Mouse (Mus musculus) embryonic facial prominence, embryonic 13.5 days (tissue): ENCODE measurements around the gene Rad51b. TPM values are rescaled to one million over a fixed set of nuclear protein-coding genes. Genes with fewer than 3 reads are reported as not detected.

Experiments used
- ATAC-seq: fragments of 200-750 bp; cut with Nextera tagmentation; 2 replicates; pipeline ENCODE4 v1.8.0; 2017; ENCODE audit warnings: low read depth; ENCODE audit not compliant: insufficient number of reproducible peaks, insufficient read depth, low FRiP score, low TSS enrichment
- H3K27ac ChIP-seq: fragments of 300-500 bp; sonication (generic); 2 replicates; pipeline ENCODE4 v1.5.1; 2015; ENCODE audit warnings: moderate library complexity, mild to moderate bottlenecking, inconsistent platforms
- H3K27me3 ChIP-seq: fragments of 300-500 bp; sonication (generic); 2 replicates; pipeline ENCODE4 v1.6.1; 2015; ENCODE audit warnings: mild to moderate bottlenecking, inconsistent platforms
- H3K36me3 ChIP-seq: fragments of 300-500 bp; sonication (generic); 2 replicates; pipeline ENCODE4 v1.6.1; 2015; ENCODE audit warnings: mild to moderate bottlenecking, inconsistent platforms
- H3K4me1 ChIP-seq: fragments of 300-500 bp; sonication (generic); 2 replicates; pipeline ENCODE4 v1.6.1; 2015; ENCODE audit warnings: inconsistent platforms
- H3K4me2 ChIP-seq: fragments of 300-500 bp; sonication (generic); 2 replicates; pipeline ENCODE4 v1.6.1; 2015; ENCODE audit warnings: moderate library complexity, mild to moderate bottlenecking, inconsistent platforms
- H3K4me3 ChIP-seq: fragments of 300-500 bp; sonication (generic); 2 replicates; pipeline ENCODE4 v1.5.1; 2015; ENCODE audit warnings: mild to moderate bottlenecking, inconsistent platforms
- H3K9ac ChIP-seq: fragments of 300-500 bp; sonication (generic); 2 replicates; pipeline ENCODE4 v1.6.1; 2015; ENCODE audit warnings: mild to moderate bottlenecking, inconsistent platforms
- H3K9me3 ChIP-seq: fragments of 300-500 bp; sonication (generic); 2 replicates; pipeline ENCODE4 v1.6.1; 2016; ENCODE audit warnings: inconsistent platforms
- WGBS: fragments of 180-500 bp; shearing (Covaris S2); methylation state at CpG from one replicate; pipeline ENCODE4 v1.1.7; 2015; ENCODE audit warnings: mixed read lengths; 5-methylcytosine and 5-hydroxymethylcytosine counted together
- polyA plus RNA-seq: library from polyadenylated mRNA; unstranded; fragments of >200 nt; fragmentation: Nextera tagmentation; extraction: Ambion mirVana; gene quantifications from 2 replicates; pipeline ENCODE4 v1.2.1, GENCODE M21; 2015

Gene Rad51b
- polyA plus RNA-seq, 1 experiment from 2014 or later: 8.8 TPM

DNA sequence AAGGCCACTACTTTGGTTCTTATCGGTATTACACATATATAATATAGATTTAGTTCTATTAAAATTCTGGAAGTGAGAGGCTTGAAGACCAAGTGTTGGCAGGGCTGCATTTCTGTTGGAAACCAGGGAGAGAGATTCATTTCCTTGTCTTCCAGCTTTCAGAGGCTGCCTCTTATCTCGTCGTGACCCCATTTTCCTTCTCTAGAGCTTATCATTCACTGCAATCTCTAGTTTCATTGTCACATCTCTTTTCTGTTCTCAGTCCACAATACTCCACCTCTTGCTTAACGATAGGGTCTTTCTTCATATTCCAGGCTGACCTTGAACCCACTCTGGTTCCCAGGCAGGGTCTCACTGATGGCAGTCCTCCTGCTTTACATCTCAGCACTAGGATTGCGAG is 202.7 kb downstream of the Rad51b start:
- Histone ChIP-seq H3K4me1 (peaks cover 18% of the 10 kb centered on the region), H3K4me2 (no peak overlapping the region), H3K4me3 (no peak overlapping the region), H3K9ac (no peak overlapping the region), H3K36me3 (no peaks in the 10 kb centered on the region), H3K27me3 (no peaks in the 10 kb centered on the region), H3K9me3 (peaks cover 4% of the 10 kb centered on the region; the same call in 1 of the 2 replicates), H3K27ac (no peak overlapping the region)
- no peak for ATAC-seq
- 89% methylated on average over 5 of the region's 5 CpGs for whole genome bisulfite sequencing

- ATAC-seq: no peak
- H3K4me3 ChIP-seq: no peak overlapping the region
- WGBS: 74% methylated on average over 3 of the region's 3 CpGs
- H3K36me3 ChIP-seq: no peaks in the 10 kb centered on the region
- peaks cover 4% of the 10 kb centered on the region; the same call in 1 of the 2 replicates for H3K9me3 ChIP-seq
- no peaks in the 10 kb centered on the region for H3K27me3 ChIP-seq
- H3K4me2 ChIP-seq: no peak overlapping the region
- H3K9ac ChIP-seq: no peak overlapping the region
- peaks cover 26% of the 10 kb centered on the region for H3K4me1 ChIP-seq
- H3K27ac ChIP-seq: no peak overlapping the region
Observed at GRCm38 (mm10) chr12:79501877-79502276, 204.8 kb downstream of the Rad51b start.

- Histone ChIP-seq H3K9ac (no peak overlapping the region), H3K27ac (peak overlapping the region; percentile 70), H3K4me3 (no peak overlapping the region), H3K9me3 (peaks cover 4% of the 10 kb centered on the region; the same call in 1 of the 2 replicates), H3K4me1 (peaks cover 38% of the 10 kb centered on the region), H3K27me3 (no peaks in the 10 kb centered on the region), H3K4me2 (no peak overlapping the region), H3K36me3 (no peaks in the 10 kb centered on the region)
- ATAC-seq: no peak
- 83% methylated on average over 11 of the region's 11 CpGs for WGBS
Observed at GRCm38 (mm10) chr12:79502862-79503581, 205.9 kb downstream of the Rad51b start.

- ATAC-seq: peak; percentile 72
- H3K36me3 ChIP-seq: no peaks in the 10 kb centered on the region
- H3K9ac ChIP-seq: no peak overlapping the region
- no peak overlapping the region for H3K4me3 ChIP-seq
- H3K4me2 ChIP-seq: no peak overlapping the region
- WGBS: 62% methylated on average over 3 of the region's 3 CpGs
- no peaks in the 10 kb centered on the region for H3K27me3 ChIP-seq
- H3K9me3 ChIP-seq: peaks cover 4% of the 10 kb centered on the region; the same call in 1 of the 2 replicates
- peaks cover 37% of the 10 kb centered on the region for H3K4me1 ChIP-seq
- peak overlapping the region; percentile 70 for H3K27ac ChIP-seq
Observed at GRCm38 (mm10) chr12:79503582-79504515, 206.8 kb downstream of the Rad51b start.

DNA sequence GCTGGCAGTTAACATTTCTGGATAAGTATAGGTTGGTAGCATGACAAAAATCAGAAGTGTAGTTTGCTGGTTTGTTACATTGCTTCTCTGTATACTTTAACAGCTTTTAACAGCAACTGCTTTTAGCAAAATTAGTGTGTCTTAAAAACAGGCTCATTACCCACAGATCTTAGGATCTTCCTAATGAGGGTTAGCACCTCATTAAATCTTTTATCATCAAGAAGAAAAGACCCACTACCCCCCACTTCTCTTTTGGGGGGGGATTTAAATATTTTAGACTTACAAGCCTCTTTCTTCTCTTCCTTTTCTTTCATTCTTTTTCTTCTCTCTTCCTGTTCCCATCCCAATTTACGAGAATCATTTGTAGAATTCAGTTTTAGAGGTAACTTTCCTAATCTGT is 207.6 kb downstream of the Rad51b start:
- Histone ChIP-seq H3K4me1 (peaks cover 37% of the 10 kb centered on the region), H3K4me2 (no peak overlapping the region), H3K36me3 (no peaks in the 10 kb centered on the region), H3K4me3 (no peak overlapping the region), H3K27ac (peak overlapping the region; percentile 70; the same call in 1 of the 2 replicates), H3K9ac (no peak overlapping the region), H3K27me3 (no peaks in the 10 kb centered on the region), H3K9me3 (peaks cover 4% of the 10 kb centered on the region; the same call in 1 of the 2 replicates)
- no peak for ATAC-seq
- 79% methylated on average over 1 of the region's 1 CpGs for WGBS

DNA sequence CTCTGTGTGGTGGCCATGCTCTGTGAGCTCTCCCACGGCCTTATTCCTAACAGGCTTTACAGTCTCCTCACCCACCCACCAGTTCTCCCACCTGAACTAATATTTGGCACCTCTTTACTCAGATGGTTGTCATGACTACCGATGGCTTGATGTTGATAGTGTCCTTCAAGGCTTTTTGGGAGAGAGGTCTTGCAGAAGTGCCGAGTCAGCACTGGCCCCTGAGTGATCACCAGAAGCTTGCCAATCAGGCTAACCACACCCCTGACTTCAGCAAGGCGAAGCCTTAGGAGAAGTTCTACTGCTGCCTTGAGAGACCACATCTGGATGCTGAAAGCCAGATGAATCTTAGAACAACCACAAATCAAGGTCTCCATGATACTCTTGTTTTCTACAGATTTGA is 209.3 kb downstream of the Rad51b start:
- WGBS: 75% methylated on average over 4 of the region's 4 CpGs
- Histone ChIP-seq H3K27me3 (no peaks in the 10 kb centered on the region), H3K4me3 (no peak overlapping the region), H3K4me2 (no peak overlapping the region), H3K9ac (no peak overlapping the region), H3K9me3 (no peaks in the 10 kb centered on the region), H3K36me3 (no peaks in the 10 kb centered on the region), H3K27ac (peak overlapping the region; percentile 84), H3K4me1 (peaks cover 42% of the 10 kb centered on the region)
- ATAC-seq: no peak

DNA sequence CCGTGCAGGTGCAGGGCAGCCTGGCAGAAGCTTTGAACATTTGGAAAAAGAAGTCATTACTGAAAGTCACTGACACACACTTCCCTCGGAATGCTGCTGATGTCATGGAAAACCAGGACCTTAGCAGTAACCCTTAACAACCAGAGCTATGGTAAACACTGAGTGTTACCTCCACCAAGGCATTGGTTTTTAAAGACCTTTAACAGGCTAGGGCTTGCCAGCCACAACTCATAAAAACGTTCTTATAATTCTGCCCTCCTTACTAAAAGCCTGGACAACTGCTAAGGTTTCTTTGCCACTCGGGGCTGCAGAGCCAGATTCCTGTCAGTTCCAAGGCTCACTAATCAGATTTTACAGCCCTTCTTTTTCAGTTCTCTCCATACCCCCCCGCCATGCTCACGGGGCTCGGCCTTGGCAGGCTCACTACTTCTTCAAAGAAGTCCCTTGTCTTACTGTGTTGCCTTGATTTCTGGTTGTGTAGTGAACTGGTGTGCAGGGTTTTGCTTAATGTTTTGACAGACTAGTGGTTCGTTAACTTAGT is 210.1 kb downstream of the Rad51b start:
- Histone ChIP-seq H3K4me2 (no peak overlapping the region), H3K36me3 (no peaks in the 10 kb centered on the region), H3K4me3 (no peak overlapping the region), H3K4me1 (peaks cover 50% of the 10 kb centered on the region), H3K27me3 (no peaks in the 10 kb centered on the region), H3K27ac (peak overlapping the region; percentile 84), H3K9ac (no peak overlapping the region), H3K9me3 (no peaks in the 10 kb centered on the region)
- WGBS: 17% methylated on average over 8 of the region's 8 CpGs
- ATAC-seq: peak; percentile 69

- Histone ChIP-seq H3K9me3 (no peaks in the 10 kb centered on the region), H3K4me2 (peak overlapping the region; percentile 33), H3K4me1 (peaks cover 44% of the 10 kb centered on the region), H3K4me3 (no peak overlapping the region), H3K9ac (peak overlapping the region; percentile 44), H3K27me3 (no peaks in the 10 kb centered on the region), H3K36me3 (no peaks in the 10 kb centered on the region), H3K27ac (peak overlapping the region; percentile 93)
- no peak for ATAC-seq
- WGBS: 32% methylated on average over 11 of the region's 11 CpGs
Observed at GRCm38 (mm10) chr12:79511454-79512204, 214.5 kb downstream of the Rad51b start.

DNA sequence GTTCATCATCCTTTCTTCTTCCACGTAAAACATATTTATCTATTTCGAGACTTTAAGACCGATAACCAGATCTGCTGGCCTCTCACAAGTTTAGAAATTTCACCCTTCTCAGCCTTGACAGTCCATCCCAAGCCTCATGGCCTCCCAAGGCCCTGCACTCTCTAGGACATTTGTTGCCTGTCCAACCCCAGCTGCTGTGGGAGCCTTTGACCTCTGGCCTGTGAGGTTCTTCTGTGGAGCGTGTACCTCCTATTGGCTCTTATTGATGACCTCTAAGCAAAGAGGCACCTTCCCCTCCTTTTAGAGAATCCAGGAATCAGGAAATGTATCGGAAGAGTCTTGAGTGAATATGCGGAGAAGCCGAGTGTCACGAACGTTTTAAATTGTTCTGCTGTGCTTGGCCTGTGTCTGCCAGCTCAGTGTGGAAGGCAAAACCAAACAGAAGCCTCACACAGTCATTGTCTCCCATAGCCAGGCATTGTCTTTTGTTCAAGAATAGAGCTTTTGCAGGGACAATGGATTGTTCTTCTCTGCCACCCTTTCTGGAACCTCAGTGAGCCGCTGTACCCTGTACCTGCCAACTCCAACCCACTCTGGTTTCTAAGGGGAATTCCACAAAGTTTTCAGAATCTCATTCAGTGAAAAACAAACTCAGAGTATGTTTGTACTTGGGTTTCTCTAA is 215.3 kb downstream of the Rad51b start:
- no peak for ATAC-seq
- Histone ChIP-seq H3K27ac (peak overlapping the region; percentile 93), H3K4me2 (no peak overlapping the region), H3K9ac (no peak overlapping the region), H3K4me3 (no peak overlapping the region), H3K27me3 (no peaks in the 10 kb centered on the region), H3K4me1 (peaks cover 37% of the 10 kb centered on the region), H3K9me3 (no peaks in the 10 kb centered on the region), H3K36me3 (no peaks in the 10 kb centered on the region)
- WGBS: 65% methylated on average over 10 of the region's 10 CpGs

DNA sequence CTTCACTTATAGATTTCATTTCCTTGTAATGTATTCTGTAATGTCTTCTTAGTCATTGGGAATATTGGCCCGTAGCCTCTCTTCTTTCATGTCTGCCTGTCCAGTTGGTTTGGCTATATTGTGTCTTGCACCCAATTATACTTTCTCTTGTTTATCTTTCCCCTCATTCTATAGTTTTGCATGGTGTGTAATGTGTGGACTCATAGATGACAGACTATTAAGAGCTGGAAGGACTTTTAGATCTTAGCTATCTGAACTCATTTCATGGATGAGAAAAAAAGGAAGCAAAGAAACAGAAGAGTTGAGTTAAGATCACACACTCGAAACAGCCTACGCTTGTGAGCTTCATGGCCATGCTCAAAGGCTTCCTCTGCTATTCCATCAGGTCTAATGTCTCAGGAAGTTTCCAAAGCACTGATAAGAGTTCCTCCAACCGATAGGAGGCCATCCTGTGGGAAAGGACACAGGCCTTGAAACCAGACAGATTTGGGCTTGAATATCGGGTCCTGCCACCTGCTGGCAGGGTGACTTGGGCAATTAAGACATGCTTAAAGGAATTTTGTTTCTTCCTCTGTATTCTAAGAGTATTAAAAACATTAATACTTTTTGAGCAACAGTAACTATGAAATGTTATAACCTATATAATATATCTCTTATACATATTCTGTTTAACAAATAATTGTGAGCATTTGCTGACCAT is 216.1 kb downstream of the Rad51b start:
- Histone ChIP-seq H3K27me3 (no peaks in the 10 kb centered on the region), H3K27ac (peak overlapping the region; percentile 49; the same call in 1 of the 2 replicates), H3K4me1 (peaks cover 29% of the 10 kb centered on the region), H3K4me3 (no peak overlapping the region), H3K9me3 (no peaks in the 10 kb centered on the region), H3K4me2 (no peak overlapping the region), H3K36me3 (no peaks in the 10 kb centered on the region), H3K9ac (no peak overlapping the region)
- 90% methylated on average over 5 of the region's 5 CpGs for WGBS
- no peak for ATAC-seq
